Mouse (Mus musculus) testis, postnatal 10 days (tissue): ENCODE results near the gene Apobec1.
"Not testable (repeated sequence)": the region's sequence is repeated elsewhere in the genome, so short reads cannot be mapped to it uniquely, and the experiment has no call there.

Experiments used
- DNase-seq: peaks from one replicate; pipeline ENCODE4 v3.0.0; 2021; ENCODE audit warnings: low spot score

The Apobec1 gene

GRCm38 (mm10) chr6:122602242-122602991 lies at the start of gene Apobec1:
Gene Apobec1 (minus strand): TSS chr6:122602444.
- DNase-seq: peak; percentile 81

- no peak for DNase-seq
These were observed 48.2 kb upstream of the Apobec1 start for GRCm38 (mm10) chr6:122650398-122650980.

GRCm38 (mm10) chr6:122649903-122650302 lies 47.7 kb upstream of the Apobec1 start:
- no peak for DNase-seq

- DNase-seq: not testable (repeated sequence)
These were observed 42.0 kb upstream of the Apobec1 start for GRCm38 (mm10) chr6:122644196-122644595.

- not testable (repeated sequence) for DNase-seq
These were observed 35.3 kb upstream of the Apobec1 start for GRCm38 (mm10) chr6:122637566-122637965.

- no peak for DNase-seq
These were observed 34.4 kb upstream of the Apobec1 start for GRCm38 (mm10) chr6:122636666-122637065.

- no peak for DNase-seq
These were observed 33.1 kb upstream of the Apobec1 start for GRCm38 (mm10) chr6:122635315-122635714.

- no peak for DNase-seq
These were observed 31.2 kb upstream of the Apobec1 start for GRCm38 (mm10) chr6:122633411-122633810.

- no peak for DNase-seq
These were observed 25.3 kb upstream of the Apobec1 start for GRCm38 (mm10) chr6:122627469-122628108.

- no peak for DNase-seq
These were observed 23.9 kb upstream of the Apobec1 start, which contains the start of gene Dppa3 for GRCm38 (mm10) chr6:122626110-122626509. Gene Dppa3 (plus strand): TSS chr6:122626410.

GRCm38 (mm10) chr6:122625156-122625555 lies 22.9 kb upstream of the Apobec1 start:
- DNase-seq: no peak

GRCm38 (mm10) chr6:122624480-122624879 lies 22.2 kb upstream of the Apobec1 start:
- DNase-seq: no peak

- no peak for DNase-seq
These were observed 18.8 kb upstream of the Apobec1 start for GRCm38 (mm10) chr6:122621066-122621465.

- no peak for DNase-seq
These were observed 13.8 kb upstream of the Apobec1 start for GRCm38 (mm10) chr6:122616022-122616421.

GRCm38 (mm10) chr6:122614047-122614446 lies 11.8 kb upstream of the Apobec1 start:
- peak; percentile 56 for DNase-seq

- no peak for DNase-seq
These were observed 10.2 kb upstream of the Apobec1 start for GRCm38 (mm10) chr6:122612426-122612825.

GRCm38 (mm10) chr6:122609771-122610170 lies 7.5 kb upstream of the Apobec1 start, which contains the start of gene Gdf3:
Gene Gdf3 (minus strand): TSS chr6:122610087.
- DNase-seq: no peak

- no peak for DNase-seq
These were observed 7.1 kb upstream of the Apobec1 start for GRCm38 (mm10) chr6:122609377-122609728.

- no peak for DNase-seq
These were observed 6.5 kb upstream of the Apobec1 start for GRCm38 (mm10) chr6:122608434-122609376.

- DNase-seq: no peak
These were observed 5.5 kb upstream of the Apobec1 start for GRCm38 (mm10) chr6:122607700-122608099.

- DNase-seq: no peak
These were observed 4.4 kb upstream of the Apobec1 start for GRCm38 (mm10) chr6:122606661-122607060.

GRCm38 (mm10) chr6:122605483-122605882 lies 3.2 kb upstream of the Apobec1 start:
- no peak for DNase-seq
